Mouse (Mus musculus): ENCODE data around the gene Dnase2b.

Dnase2b gene

GRCm38 (mm10) chr3:146570939-146571338 lies 44.5 kb downstream of the Dnase2b start:
- no peak for DNase-seq (ENCODE audit: low read depth, low spot score)

GRCm38 (mm10) chr3:146570148-146570782 lies 45.1 kb downstream of the Dnase2b start, which contains the start of gene Uox:
Uox (plus strand) TSS chr3:146570426.
- no peak for DNase-seq (ENCODE audit: low read depth, low spot score)

- no peak for DNase-seq (ENCODE audit: low read depth, low spot score)
These were observed 45.8 kb downstream of the Dnase2b start for GRCm38 (mm10) chr3:146569594-146569993.

DNA sequence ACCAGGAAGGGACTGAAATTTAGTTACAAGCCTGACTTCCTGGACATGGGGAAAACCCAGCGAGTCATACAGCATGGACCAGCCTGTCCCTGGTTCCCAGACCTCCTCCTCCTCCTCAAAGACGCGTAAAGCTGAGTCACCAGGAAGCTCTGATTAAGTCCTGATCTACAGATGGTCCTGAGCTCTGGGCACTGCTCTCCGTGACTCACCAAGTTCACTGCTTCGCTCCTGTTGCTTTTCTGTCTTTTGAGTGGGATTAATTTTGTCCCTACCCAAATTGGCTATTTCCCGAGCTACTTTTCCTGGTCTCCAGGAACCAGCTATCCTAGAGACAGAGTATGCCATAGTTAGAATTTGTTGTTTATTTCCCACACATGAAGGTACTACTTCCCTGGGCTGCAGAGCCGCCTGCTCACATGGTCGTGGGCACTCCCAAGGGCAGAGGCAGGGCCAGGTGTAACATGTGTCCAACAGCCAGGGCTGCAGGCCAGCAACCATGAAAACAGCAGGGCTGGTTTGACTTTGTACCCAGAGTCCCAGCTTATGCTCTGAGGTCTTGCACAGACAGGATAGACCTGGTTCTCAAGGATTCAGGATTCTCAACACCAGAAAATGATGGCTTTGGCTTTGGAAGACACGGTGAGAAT lies 47.4 kb downstream of the Dnase2b start:
- no peak for DNase-seq (ENCODE audit: low read depth, low spot score)

DNA sequence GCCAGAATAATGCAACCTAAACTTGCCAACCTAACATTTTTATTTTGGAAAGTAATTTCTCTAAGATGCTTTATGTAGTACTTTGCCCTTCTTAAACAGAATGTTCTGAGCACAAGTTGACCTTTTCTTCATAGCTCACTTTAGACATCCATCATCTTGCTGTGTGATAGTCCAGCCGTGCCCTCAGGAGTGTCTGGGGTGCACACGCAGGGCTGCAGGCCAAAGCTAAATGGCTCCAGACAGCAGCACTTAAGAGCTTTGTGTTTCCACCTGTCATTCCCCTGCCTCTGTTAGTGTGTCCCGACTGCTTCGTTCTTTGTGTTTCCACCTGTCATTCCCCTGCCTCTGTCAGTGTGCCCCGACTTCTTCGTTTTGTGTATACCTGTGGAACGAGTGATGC lies 48.0 kb downstream of the Dnase2b start:
- no peak for DNase-seq (ENCODE audit: low read depth, low spot score)

- DNase-seq (ENCODE audit: low read depth, low spot score), result no peak
These were observed 50.4 kb downstream of the Dnase2b start for GRCm38 (mm10) chr3:146565065-146565411.

DNA sequence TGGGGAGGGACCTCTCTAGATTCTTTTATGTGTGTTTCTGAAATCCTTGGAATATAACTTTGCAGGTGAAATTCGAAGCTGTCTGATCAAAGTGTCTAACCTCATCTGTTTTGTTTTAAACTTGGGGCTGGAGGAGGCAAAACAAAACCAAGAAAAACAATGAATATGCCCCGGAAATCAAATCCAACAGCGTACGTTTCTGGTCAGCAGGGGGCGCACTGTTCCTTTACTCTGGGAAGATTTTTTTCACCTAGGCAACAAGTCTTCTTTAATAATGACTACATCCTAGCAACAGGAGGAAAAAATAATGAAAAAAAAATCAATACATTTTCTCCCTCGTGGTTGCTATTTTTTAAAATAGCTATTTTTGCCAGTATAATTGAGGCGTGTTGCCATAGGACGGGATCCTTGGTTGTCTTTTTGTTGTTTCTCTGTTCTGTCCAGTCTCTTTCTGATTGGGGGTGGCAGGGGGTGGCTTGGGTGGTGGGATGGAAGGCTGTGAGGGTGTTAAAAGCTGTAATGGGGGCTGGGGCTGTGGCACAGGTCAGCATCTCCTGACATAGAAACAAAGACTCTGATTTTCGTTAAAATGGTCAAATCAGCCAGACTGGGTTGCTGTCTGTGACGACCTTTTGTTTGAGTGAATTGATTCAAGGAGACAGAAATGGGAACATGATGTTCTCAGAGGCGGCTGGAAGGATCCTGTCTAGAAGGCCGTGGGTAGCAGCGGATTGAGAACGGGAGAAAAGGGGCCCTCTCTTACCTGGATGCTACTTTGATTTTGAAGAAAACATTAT lies 50.9 kb downstream of the Dnase2b start:
- DNase-seq (ENCODE audit: low read depth, low spot score), result peak; percentile 59

- peak; percentile 75 for DNase-seq (ENCODE audit: low read depth, low spot score)
These were observed 52.5 kb downstream of the Dnase2b start for GRCm38 (mm10) chr3:146562936-146563335.

DNA sequence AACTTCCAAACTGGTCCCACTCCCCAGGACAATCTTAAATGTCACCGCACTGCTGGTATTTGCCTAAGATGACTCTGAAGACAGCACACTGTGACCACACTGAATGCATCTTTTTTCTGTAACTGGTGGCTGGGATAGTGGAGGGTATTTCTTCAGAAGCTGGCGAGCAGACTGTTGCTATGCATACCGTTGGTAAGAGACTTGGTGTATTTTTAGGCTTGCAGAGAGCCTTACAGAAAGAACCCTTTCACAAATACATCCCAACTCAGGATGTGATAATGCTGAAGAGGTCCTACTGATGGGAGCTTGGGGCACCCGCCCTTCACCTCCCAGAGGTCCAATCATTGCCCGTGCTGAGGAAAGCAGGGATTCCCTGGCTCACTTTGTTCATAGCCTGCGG lies 57.9 kb downstream of the Dnase2b start:
- DNase-seq (ENCODE audit: low read depth, low spot score), result no peak

- no peak for DNase-seq (ENCODE audit: low read depth, low spot score)
These were observed 58.8 kb downstream of the Dnase2b start for GRCm38 (mm10) chr3:146556567-146556966.

DNA sequence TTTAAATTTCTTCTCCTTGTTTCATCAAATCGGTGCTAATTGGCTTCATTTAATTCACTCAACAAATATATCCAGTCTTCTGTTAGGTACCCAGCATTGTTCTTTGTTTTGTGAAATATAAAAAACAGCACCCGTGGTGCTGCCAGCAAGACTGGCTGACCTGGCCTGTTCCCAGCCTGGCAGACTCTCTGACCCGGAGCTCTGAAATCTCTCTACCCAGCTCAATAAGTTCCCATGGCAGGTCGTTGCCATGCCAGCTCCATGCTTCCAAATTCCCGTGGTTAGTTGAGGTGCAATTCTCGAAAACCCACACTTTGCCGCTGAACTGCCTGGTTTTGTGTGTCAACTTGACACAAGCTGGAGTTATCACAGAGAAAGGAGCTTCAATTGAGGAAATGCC lies 60.6 kb downstream of the Dnase2b start:
- DNase-seq (ENCODE audit: low read depth, low spot score), result no peak

DNA sequence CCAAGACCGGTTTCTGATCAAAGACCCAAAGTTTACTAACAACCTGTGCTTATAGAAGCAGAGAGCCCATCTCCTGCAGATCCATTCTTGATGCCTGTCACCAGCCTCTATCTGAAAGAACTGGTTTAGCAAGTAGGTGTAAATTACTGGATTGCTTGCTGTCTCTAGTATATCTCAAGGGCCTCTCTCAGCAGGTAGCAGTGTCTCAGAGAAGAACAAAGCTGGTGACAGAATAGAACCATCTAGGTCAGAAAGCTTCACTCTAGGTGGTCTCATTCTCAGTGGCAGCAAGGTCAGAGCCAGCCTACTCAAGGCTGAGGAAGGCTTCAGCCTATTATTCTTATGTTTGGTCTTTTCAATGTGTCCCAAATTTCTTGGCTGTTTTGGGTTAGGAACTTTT lies 71.8 kb downstream of the Dnase2b start:
- DNase-seq (ENCODE audit: low read depth, low spot score), result peak; percentile 56

- no peak for DNase-seq (ENCODE audit: low read depth, low spot score)
These were observed 74.7 kb downstream of the Dnase2b start for GRCm38 (mm10) chr3:146540521-146541273.

- peak; percentile 68 for DNase-seq (ENCODE audit: low read depth, low spot score)
These were observed 80.4 kb downstream of the Dnase2b start for GRCm38 (mm10) chr3:146534986-146535385.

Measured in ES-CJ7 (cell line).